Mouse (Mus musculus): ENCODE data around the gene Cemip.

Gene Cemip

DNA sequence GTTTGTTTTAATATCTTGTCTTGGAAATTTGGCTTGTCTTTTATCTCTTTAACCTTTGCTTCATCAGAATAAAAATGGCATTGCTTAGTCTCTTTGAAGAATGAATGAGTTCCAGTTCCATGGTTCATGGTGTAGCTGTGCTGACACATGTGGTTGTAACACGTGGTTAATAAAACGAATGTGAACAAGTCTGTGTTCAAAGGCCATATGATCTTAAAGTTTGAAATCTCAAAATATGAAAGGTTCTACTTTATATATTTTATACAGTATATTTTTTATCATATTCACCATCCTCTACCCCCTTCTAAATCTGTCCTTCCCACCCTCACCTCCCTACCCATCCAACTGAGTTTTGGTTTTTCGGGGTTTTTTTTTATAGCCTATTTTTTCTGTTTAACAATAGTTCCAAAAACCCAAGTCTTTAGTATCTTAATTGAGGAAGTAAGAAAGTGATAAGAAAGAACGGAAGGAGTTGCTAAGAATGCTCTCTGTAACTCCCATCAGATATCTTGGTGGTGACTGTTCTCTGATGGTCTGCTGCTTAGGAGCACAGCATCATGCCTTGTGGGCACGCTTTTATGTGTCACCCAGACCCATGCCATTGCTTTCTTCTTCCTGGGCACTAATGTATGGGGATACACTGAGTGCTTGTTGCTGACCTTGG, 190.1 kb downstream of the Cemip start:
- in situ Hi-C loops (cut with MboI, MseI) = loop anchor here (25.0 kb wide), 1 partner anchor 791 kb away; the partner anchor contains the start of gene Zfand6

DNA sequence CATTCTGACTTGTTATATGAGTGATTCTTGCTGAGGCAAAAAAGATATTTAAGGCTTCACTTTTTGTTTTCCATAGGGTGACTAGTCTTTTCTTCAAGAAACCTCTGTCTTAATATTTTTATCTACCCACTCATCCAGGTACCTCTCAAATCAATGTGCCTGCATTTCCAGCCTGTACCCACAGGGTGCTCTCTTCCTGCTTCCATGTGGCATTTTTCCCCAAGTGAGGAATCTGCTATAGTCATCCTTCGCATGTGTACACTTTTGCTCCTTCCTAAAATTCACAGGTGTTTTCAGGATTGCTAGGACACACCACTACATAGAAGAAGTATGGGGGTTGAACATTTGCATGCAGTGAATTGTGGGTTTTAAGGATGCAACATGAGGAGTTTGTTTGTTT, 192.0 kb downstream of the Cemip start:
- in situ Hi-C loops (cut with MboI, MseI) = loop anchor here (25.0 kb wide), 1 partner anchor 793 kb away; the partner anchor contains the start of gene Zfand6

GRCm38 (mm10) chr7:83892333-83892669, 194.0 kb downstream of the Cemip start:
- in situ Hi-C loops (cut with MboI, MseI) = loop anchor here (25.0 kb wide), 1 partner anchor 795 kb away; the partner anchor contains the start of gene Zfand6

- in situ Hi-C loops (cut with MboI, MseI) = loop anchor here (25.0 kb wide), 1 partner anchor 796 kb away; the partner anchor contains the start of gene Zfand6
Measured at GRCm38 (mm10) chr7:83891433-83892332, 194.6 kb downstream of the Cemip start.

DNA sequence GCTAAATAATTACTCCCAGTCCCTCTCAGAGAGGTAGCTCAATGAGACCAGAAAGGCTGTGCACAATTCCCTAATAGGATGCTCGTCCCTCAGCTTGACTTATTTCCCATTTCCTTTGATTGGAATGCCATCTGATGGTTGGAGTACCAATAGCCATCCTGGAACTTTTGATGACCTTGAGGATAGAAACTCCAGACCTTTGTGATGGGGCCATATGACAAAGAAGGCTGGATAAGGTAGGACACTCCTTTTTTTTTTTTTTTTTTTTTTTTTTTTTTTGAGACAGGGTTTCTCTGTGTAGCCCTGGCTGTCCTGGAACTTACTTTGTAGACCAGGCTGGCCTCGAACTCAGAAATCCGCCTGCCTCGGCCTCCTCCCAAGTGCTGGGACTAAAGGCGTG, 196.4 kb downstream of the Cemip start:
- in situ Hi-C loops (cut with MboI, MseI) = loop anchor here (10.0 to 25.0 kb wide), 2 partner anchors 235 to 797 kb away; partner anchors contain the start of gene Zfand6

DNA sequence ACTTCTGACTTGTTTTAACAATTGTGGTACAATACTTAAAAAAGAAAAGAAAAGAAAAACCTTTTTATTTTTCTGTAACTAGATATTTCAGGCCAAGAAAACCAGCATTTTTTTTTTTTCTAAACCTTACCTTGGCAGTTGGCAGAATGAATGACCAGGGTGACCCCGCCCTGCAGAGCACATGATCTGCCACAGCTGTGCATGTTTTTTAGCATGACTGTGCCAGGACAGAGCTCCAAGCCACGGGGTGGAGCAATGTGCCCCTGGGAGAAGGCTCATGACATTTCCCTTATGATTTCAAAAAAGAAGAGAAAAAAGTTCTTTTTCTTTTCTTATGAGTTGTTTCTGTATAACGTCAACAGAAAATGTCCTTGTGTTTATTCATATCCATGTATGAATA, 196.9 kb downstream of the Cemip start:
- in situ Hi-C loops (cut with MboI, MseI) = loop anchor here (10.0 to 25.0 kb wide), 2 partner anchors 235 to 798 kb away; partner anchors contain the start of gene Zfand6

GRCm38 (mm10) chr7:83886366-83887129, 199.8 kb downstream of the Cemip start:
- in situ Hi-C loops (cut with MboI, MseI) = loop anchor here (10.0 to 25.0 kb wide), 2 partner anchors 232 to 801 kb away; partner anchors contain the start of gene Zfand6

- in situ Hi-C loops (cut with MboI, MseI) = loop anchor here (10.0 to 25.0 kb wide), 2 partner anchors 231 to 801 kb away; partner anchors contain the start of gene Zfand6
Measured at GRCm38 (mm10) chr7:83885835-83886234, 200.5 kb downstream of the Cemip start.

DNA sequence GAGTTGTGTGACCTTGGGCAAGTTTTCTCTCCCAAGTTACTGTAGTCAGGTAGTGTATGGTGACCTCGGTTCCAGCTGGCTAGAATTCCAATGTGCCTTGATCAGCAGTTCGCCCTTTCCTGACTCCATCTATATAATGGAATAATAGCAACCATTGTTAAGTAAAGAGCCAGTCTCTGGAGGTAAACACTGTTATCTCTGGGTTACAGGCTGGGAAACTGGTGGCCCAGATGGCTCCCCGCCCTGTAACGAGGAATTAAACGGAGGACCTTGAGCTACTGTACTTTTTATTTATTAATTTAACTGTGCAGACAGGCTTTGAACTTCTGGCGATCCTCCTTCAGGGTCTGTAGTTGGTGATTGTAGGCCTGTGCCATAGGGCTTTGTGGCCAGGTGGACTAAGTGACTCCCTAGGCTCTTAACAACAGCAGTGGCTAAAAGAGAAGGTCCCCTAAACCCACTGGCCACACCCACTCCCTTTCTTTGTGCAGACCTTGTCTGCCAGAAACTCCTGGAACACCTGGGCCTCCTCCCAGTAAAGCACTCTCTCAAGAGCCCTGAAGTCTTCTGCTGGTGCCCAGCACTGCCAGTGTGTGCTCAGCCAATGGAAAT, 201.3 kb downstream of the Cemip start:
- in situ Hi-C loops (cut with MboI, MseI) = loop anchor here (10.0 to 25.0 kb wide), 2 partner anchors 230 to 802 kb away; partner anchors contain the start of gene Zfand6

- in situ Hi-C loops (cut with MboI, MseI) = loop anchor here (10.0 to 25.0 kb wide), 2 partner anchors 229 to 803 kb away; partner anchors contain the start of gene Zfand6
Measured at GRCm38 (mm10) chr7:83884021-83884658, 202.2 kb downstream of the Cemip start, which contains the start of the genes Tlnrd1 and Mesd. Tlnrd1 (minus strand) TSS chr7:83884305. Mesd (plus strand) TSS chr7:83884466.

DNA sequence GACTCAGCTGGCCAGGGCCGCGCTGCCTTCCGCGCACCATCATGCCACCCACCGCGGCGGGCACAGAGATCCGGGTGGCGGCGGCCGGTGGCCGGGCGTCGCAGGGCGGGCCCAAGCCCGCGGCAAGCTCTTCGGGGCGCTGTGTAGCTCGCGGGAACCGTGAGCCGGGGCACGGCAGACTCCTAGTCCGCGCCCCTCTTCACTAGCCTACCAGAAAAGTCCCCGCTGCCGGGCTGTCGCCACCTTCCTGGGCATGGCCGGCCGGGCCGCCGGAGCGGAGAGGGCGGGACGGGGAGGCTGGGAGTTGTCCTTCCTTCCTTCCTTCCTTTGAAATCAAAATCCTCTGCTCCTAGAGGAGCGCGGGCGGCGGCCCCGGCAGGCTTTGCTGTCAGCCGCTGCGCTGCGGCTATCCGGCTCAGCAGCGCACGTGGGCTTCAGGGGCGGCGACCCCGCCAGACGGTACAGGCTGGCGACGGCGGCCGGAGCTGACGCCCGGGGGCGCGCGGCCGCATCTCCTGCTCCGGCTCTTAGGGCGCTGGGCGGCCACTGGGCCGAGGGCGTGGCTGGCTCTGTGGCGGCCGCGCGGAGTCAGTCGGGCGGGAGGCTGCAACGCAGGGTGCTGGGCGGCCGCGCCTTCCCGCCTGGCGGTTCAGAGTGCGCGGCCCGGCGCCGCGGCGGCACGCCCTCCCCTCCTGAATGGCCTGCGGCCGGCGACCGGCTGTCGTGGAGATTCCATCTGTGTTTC, 202.9 kb downstream of the Cemip start:
- in situ Hi-C loops (cut with MboI, MseI) = loop anchor here (10.0 to 25.0 kb wide), 2 partner anchors 229 to 804 kb away; partner anchors contain the start of gene Zfand6
